Mouse (Mus musculus): ENCODE measurements at regions not wholly inside any gene's neighbourhood (a gene's known extent, or its start where the extent isn't known, plus 50 kb on each side); places are given as distances from the start of the nearest gene placed in this dataset.

DNA sequence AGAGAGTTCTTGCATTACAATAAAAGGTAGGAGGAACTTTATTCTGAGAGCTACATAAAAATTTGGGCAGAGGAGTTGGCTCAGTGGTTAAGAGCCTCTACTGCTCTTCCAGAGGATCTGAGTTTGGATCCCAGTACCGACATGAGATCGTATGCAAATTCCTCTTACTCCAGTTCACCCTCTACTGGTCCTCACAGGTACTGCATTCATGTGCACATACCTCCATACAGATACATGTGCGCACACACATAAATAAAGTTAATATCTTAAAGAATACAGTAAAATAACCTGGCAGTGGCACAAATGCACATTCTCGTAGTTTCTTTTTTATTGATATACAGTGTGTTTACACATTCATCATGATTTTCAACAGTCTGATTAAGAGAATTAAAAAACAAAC is 232.4 kb downstream of the Vps13c start:
- DNase-seq: no peak

- no peak for DNase-seq
Measured at GRCm38 (mm10) chr9:68077329-68077728, 237.1 kb downstream of the Vps13c start.

GRCm38 (mm10) chr9:68083341-68083740 is 243.1 kb downstream of the Vps13c start:
- DNase-seq: no peak

- DNase-seq: peak; percentile 8
Measured at GRCm38 (mm10) chr9:68084966-68085365, 244.8 kb downstream of the Vps13c start.

GRCm38 (mm10) chr9:68094561-68094960 is 254.4 kb downstream of the Vps13c start:
- no peak for DNase-seq

DNA sequence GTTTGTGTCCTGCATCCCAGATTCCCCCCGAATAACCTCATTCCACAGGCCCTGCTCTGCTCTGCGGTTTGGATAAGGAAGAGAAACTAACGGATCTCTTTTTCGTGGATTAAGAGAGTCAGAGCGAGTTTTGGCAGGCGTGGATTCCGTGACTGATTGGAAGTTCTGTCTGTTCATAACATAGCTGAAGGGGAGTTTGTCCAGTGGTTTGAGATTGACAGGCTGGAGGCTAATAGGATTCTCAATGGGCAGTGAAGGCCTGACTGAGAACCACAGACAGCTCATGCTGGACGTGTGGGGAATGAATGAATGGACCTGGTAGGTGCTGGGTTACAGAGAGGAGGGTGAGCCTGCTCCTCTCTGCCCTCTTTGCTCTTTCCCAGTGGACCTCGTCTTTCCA is 269.6 kb downstream of the Vps13c start:
- no peak for DNase-seq

- DNase-seq: no peak
Measured at GRCm38 (mm10) chr9:68115151-68115690, 275.0 kb downstream of the Vps13c start.

DNA sequence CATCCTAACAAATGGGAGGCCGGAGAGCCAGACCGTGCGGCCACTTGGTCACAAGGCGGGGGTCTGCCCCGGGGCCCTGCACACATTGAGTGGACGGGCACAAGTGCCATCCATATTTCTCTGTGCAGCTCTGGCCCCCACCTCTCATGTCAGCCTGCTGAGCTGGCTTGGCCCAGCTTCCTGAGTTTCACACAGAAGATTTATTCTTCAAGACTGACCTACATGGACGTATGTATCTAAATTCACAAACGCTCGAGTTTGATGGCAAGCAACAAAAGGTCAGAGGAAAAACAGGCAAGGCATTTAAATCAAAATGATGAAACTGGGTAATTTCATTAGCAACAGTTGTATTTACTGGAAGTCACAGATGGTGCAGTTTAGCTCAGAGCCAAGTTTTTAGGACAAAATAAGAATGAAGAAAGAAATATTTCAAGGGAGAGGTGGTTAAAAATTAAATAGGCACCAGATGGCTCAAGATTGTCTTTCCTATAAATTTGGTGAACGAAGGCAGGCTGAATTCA is 276.1 kb downstream of the Vps13c start:
- no peak for DNase-seq

DNA sequence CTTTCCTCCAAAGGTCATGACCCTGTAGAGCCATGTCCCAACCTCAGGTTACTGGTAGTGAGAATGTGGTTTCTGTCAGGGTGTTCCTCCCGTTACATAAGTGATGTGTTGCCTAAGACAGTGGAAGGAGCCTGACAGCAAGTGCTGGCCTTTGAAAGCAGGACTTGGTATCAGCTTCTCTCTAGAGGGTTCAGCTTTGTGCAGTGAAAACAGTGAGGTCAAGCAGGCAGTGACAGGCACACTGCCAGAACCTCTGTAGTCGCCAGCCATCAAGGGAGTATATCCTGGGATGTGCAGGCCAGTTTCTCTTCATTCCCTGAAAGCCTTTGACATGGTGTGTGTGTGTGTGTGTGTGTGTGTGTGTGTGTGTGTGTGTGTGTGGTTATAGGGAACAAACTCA is 278.1 kb downstream of the Vps13c start:
- no peak for DNase-seq

- no peak for DNase-seq
Measured at GRCm38 (mm10) chr9:68122266-68122665, 282.1 kb downstream of the Vps13c start.

- DNase-seq: no peak
Measured at GRCm38 (mm10) chr9:68131263-68131662, 291.1 kb downstream of the Vps13c start.

- peak; percentile 8 for DNase-seq
Measured at GRCm38 (mm10) chr9:68135446-68136050, 295.4 kb downstream of the Vps13c start.

GRCm38 (mm10) chr9:68162813-68163570 is 322.8 kb downstream of the Vps13c start:
- no peak for DNase-seq

GRCm38 (mm10) chr9:68166556-68166955 is 326.4 kb downstream of the Vps13c start:
- no peak for DNase-seq

DNA sequence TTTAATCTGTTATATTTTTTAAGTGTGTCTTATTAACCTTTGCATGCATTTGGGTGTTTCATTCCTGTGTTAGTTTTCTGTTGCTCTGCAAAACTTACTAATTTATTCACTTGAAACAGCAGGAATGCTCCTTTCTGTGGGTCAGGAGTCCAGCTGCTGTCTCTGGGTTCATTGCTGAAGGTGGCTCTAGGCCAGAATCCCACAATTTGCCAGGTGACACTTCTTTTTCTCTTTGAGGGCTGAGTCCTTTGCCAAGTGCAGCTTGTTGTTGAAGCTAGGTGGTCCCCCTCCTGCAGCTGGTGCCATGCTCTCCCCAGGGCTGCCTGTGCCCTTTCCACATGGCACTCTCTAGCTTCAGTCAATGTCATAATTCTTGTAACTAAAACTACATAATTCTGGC is 348.7 kb downstream of the Vps13c start:
- no peak for DNase-seq

DNA sequence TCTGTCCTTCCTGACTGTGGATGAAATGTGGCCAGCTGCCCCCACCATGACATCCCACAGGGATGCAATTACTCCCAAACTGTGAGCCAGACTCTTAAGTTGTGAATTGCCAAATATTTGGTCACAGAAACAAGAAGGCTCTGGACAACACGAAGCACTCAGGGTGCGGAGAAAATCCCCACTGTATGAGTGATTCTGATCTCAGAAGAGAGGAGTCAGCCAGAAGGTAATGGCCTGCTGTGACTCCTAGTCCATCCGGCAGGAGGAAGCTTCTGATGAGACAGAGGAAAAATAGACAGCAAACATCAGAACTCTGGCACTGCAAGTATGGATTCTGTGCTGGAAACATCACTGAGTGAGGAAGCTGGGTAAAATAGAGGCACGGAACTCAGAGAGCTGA is 359.6 kb downstream of the Vps13c start:
- DNase-seq: no peak

- no peak for DNase-seq
Measured at GRCm38 (mm10) chr9:68201031-68201430, 360.8 kb downstream of the Vps13c start.

- DNase-seq: no peak
Measured at GRCm38 (mm10) chr9:68225694-68226093, 385.5 kb downstream of the Vps13c start.

- peak; percentile 58 for DNase-seq
Measured at GRCm38 (mm10) chr9:68231131-68231530, 390.9 kb downstream of the Vps13c start.

DNA sequence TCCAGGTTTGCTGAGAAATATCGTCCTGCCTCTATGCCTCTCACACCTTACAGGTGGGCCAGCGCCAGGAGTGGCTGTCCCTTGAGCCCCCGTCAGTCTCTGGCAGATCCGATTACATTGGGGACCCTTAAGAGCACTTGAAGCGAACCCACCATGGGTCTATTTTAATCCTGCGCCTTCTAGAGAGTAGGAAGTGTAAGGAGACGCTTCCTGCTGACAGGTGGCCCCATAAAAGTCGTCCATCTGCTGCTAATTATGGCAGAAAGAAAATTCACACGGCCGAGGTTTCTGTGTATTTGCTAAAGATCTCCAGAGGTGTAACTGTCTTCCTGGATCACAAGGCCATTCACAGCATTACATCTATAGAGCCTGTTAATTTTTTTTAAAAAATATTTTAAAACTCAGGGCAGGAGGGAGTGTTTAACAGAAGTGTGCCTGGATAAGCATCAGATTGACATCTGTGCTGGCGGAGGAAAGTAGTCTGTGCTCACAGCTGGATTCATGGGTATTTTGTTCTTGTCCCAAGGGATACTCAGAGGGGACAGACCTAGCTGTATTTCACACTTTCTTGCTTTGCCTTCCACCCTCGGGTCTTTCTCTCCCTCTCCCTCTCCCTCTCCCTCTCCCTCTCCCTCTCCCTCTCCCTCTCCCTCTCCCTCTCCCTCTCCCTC is 394.9 kb downstream of the Vps13c start:
- no peak for DNase-seq

DNA sequence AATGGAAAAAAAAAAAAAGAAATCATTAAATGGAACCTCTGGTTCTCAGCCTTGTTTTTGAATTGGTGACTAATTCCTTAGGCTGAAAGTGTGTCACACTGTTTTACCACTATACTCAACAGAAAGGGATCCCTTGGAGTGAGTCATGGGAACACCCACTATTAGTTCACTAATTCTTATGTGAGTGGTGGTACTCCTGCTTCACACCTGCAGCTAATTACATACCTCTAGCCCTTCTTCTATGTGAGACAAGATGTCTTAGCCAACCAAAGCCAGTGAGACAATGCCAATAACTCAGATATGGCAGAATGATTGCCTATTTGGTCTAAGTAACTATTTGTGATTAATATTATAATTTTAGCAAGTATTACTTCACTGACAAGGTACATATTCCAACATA is 398.9 kb downstream of the Vps13c start:
- no peak for DNase-seq

- no peak for DNase-seq
Measured at GRCm38 (mm10) chr9:68239551-68239950, 399.4 kb downstream of the Vps13c start.

GRCm38 (mm10) chr9:68250011-68250410 is 403.6 kb upstream of the Rora start:
- DNase-seq: no peak

Measured in adrenal gland, postnatal 25 days (tissue).